Comparison of ENCODE assay signal across 28 mouse cellular contexts in the genomic region with DNA sequence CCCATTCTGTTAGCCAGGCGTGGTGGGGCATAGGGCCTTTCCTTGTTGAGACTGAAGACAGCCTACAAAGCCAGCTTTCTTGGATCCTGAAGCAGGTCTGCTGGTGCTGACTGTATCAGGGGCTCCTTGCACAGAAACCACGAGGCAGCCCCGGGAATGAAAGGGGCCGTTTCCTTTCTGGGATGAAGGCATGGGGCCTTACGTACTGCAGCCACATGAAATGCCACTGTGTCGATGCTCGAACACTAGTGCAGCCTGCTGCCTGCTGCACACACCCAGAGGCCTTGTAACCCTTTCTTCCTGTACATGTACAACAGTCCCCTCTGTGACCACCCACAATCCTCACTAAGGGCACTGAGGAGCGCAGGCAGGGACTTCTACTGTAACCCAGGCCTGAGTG. TPM values are rescaled to one million over a fixed set of nuclear protein-coding genes. Genes with fewer than 3 reads are reported as not detected.
A peak's percentile ranks its signal among the peaks of the same experiment; 100 is the strongest.
DNase-seq lines count a peak whose midpoint lies in the region; ATAC-seq and TF ChIP-seq lines count a peak whose summit lies in the region.
"Had no signal": no experiment of that assay in that cellular context is flagged by ENCODE, and none has a peak within 500 bp of the region (broad histone marks: within the 10 kb centered on the region; RNA-seq: fewer than 3 reads in every experiment).

No protein-coding gene starts in this region.

- no peak for DNase-seq in heart, adult 8-10 months (ENCODE audit: low spot score)
- no peak for DNase-seq in spleen, adult 2 months (ENCODE audit: low read depth in 1 of 2, low spot score in 2 of 2)
- no peak for DNase-seq in spleen, postnatal 36 days (ENCODE audit: low spot score in 2 of 2)
- DNase-seq in thymus, postnatal 0 days (ENCODE audit: low spot score), result peak; percentile 32
- DNase-seq in thymus, adult 18-20 months, result no peak
- DNase-seq in naive thymus-derived CD4-positive, alpha-beta T cell, adult 2 months (ENCODE audit: low read depth), result peak; percentile 62
- DNase-seq in left cerebral cortex, adult 11 months (ENCODE audit: low spot score), result no peak
- DNase-seq: adrenal gland, adult 8-10 months; adrenal gland, postnatal 14 days; adrenal gland, postnatal 36 days; cerebellum, adult 11-12 months; cerebellum, adult 2 months; cerebellum, adult 9-10 months; cerebellum, postnatal 10 days; cerebellum, postnatal 25 days; forebrain, postnatal 0 days had no signal

- no peak for TF ChIP-seq POLR2A in spleen, adult 2 months (IDR thresholded peaks at IDR 0.05; ENCODE audit: low read depth, low read length)

- no peak overlapping the region for H3K27ac ChIP-seq in heart, embryonic 13.5 days (replicated peaks)
- peak overlapping the region; percentile 26 for H3K27ac ChIP-seq in spleen, adult 2 months (ENCODE audit: insufficient read depth, low read length)
- H3K27ac ChIP-seq: embryonic facial prominence, embryonic 10.5 days; embryonic facial prominence, embryonic 12.5 days; forebrain, embryonic 13.5 days; forebrain, embryonic 15.5 days had no signal

- H3K4me1 ChIP-seq in heart, embryonic 13.5 days, result peaks cover 11% of the 10 kb centered on the region
- peaks cover 37% of the 10 kb centered on the region; the same call in 1 of the 2 replicates for H3K4me1 ChIP-seq in spleen, adult 2 months (ENCODE audit: control insufficient read depth, insufficient read depth, insufficient read length)
- H3K4me1 ChIP-seq: embryonic facial prominence, embryonic 12.5 days had no signal

- ATAC-seq in heart, embryonic 13.5 days (ENCODE audit: extremely low read depth, insufficient number of reproducible peaks, low FRiP score, low TSS enrichment), result no peak
- ATAC-seq: activated CD4-positive, CD25-positive, alpha-beta regulatory T cell, adult 4 months; forebrain, embryonic 13.5 days; forebrain, embryonic 15.5 days; forebrain, postnatal 0 days; Patski had no signal

- no peak for TF ChIP-seq CTCF in spleen, adult 2 months (IDR thresholded peaks at IDR 0.05; ENCODE audit: extremely low read depth, insufficient read depth, insufficient read length, insufficient replicate concordance)

- 0 out of 2 replicates have a peak overlapping the region, but pooled peaks have one; percentile 28 for H3K9ac ChIP-seq in heart, embryonic 13.5 days
- H3K9ac ChIP-seq: embryonic facial prominence, embryonic 12.5 days; forebrain, embryonic 13.5 days; forebrain, embryonic 15.5 days; forebrain, postnatal 0 days had no signal

- H3K36me3 ChIP-seq in heart, embryonic 13.5 days, result peaks cover 21% of the 10 kb centered on the region
- H3K36me3 ChIP-seq in spleen, adult 2 months (ENCODE audit: control insufficient read depth, insufficient read depth, low read length), result peaks cover 2% of the 10 kb centered on the region; the same call in 1 of the 2 replicates

- no peaks in the 10 kb centered on the region for H3K9me3 ChIP-seq in heart, embryonic 13.5 days
- H3K9me3 ChIP-seq: embryonic facial prominence, embryonic 10.5 days; embryonic facial prominence, embryonic 12.5 days; forebrain, embryonic 13.5 days; forebrain, embryonic 15.5 days had no signal

- no peak overlapping the region for H3K4me3 ChIP-seq in heart, embryonic 13.5 days
- no peak overlapping the region for H3K4me3 ChIP-seq in spleen, adult 2 months (ENCODE audit: extremely low read depth, insufficient read depth, insufficient read length)
- H3K4me3 ChIP-seq: embryonic facial prominence, embryonic 10.5 days; embryonic facial prominence, embryonic 12.5 days; forebrain, embryonic 13.5 days; forebrain, embryonic 15.5 days had no signal

- H3K27me3 ChIP-seq in heart, embryonic 13.5 days (replicated peaks), result 0 out of 2 replicates have a peak, but pooled peaks cover 4% of the 10 kb centered on the region
- H3K27me3 ChIP-seq in spleen, adult 2 months (ENCODE audit: control insufficient read depth, insufficient read depth, low read length), result no peaks in the 10 kb centered on the region
- H3K27me3 ChIP-seq: CH12.LX; embryonic facial prominence, embryonic 12.5 days; forebrain, embryonic 13.5 days; forebrain, embryonic 15.5 days; Patski had no signal

- no peak overlapping the region for H3K4me2 ChIP-seq in heart, embryonic 13.5 days
- H3K4me2 ChIP-seq: embryonic facial prominence, embryonic 12.5 days; forebrain, embryonic 13.5 days; forebrain, embryonic 15.5 days had no signal

- 74% methylated on average over 8 of the region's 8 CpGs for WGBS in heart, embryonic 13.5 days
- 62% methylated on average over 8 of the region's 8 CpGs for WGBS in spleen, adult 2 months

RNA-seq across cellular contexts. Expression of a gene that starts 24.1 kb away (rescaled TPM):
- polyA plus RNA-seq in heart, embryonic 13.5 days (2015; fragmentation: Nextera tagmentation; extraction: Ambion mirVana), result 5.4 and 6.3 TPM in 2 replicates
- 1 to 10 TPM; 4.7 to 8.4 (median 7.1) TPM for total RNA-seq in heart, adult 8-10 months (2022)
- 10.0 and 12.0 TPM in 2 replicates for polyA plus RNA-seq in spleen, adult 2 months (2012; rRNA removed)
- 18.8 and 21.5 TPM in 2 replicates for polyA plus RNA-seq in thymus, postnatal 0 days (2015; fragmentation: Nextera tagmentation; extraction: Ambion mirVana)

RNA-seq across cellular contexts. Expression of a gene that starts 28.9 kb away (rescaled TPM):
- 163 and 176 TPM in 2 replicates for polyA plus RNA-seq in heart, embryonic 13.5 days (2015; fragmentation: Nextera tagmentation; extraction: Ambion mirVana)
- total RNA-seq in heart, adult 8-10 months (2022), result 100 to 1,000 TPM; 138 to 143 (median 139) TPM
- polyA plus RNA-seq in spleen, adult 2 months (2012; rRNA removed), result 5.8 and 10.4 TPM in 2 replicates
- polyA plus RNA-seq in thymus, postnatal 0 days (2015; fragmentation: Nextera tagmentation; extraction: Ambion mirVana), result 127 and 128 TPM in 2 replicates

RNA-seq across cellular contexts. Expression of a gene that starts 37.8 kb away (rescaled TPM):
- polyA plus RNA-seq in heart, embryonic 13.5 days (2015; fragmentation: Nextera tagmentation; extraction: Ambion mirVana), result 40.1 and 42.3 TPM in 2 replicates
- total RNA-seq in heart, adult 8-10 months (2022), result 10 to 100 TPM; 24.5 to 39.2 (median 29.8) TPM
- 36.6 and 38.7 TPM in 2 replicates for polyA plus RNA-seq in spleen, adult 2 months (2012; rRNA removed)
- polyA plus RNA-seq in thymus, postnatal 0 days (2015; fragmentation: Nextera tagmentation; extraction: Ambion mirVana), result 71.0 and 83.5 TPM in 2 replicates

RNA-seq across cellular contexts. Expression of a gene that starts 38.7 kb away (rescaled TPM):
- 0.10 and 0.33 TPM in 2 replicates for polyA plus RNA-seq in heart, embryonic 13.5 days (2015; fragmentation: Nextera tagmentation; extraction: Ambion mirVana)
- 1 to 10 TPM; 1.9 to 3.6 (median 2.1) TPM for total RNA-seq in heart, adult 8-10 months (2022)
- polyA plus RNA-seq in spleen, adult 2 months (2012; rRNA removed), result 7.2 and 8.0 TPM in 2 replicates
- polyA plus RNA-seq in thymus, postnatal 0 days (2015; fragmentation: Nextera tagmentation; extraction: Ambion mirVana), result 1.3 and 1.4 TPM in 2 replicates
- polyA plus RNA-seq: G1E, Patski had no signal

RNA-seq across cellular contexts. Expression of a gene that starts 39.3 kb away (rescaled TPM):
- polyA plus RNA-seq in heart, embryonic 13.5 days (2015; fragmentation: Nextera tagmentation; extraction: Ambion mirVana), result not detected in 2 replicates
- total RNA-seq in heart, adult 8-10 months (2022), result not detected
- polyA plus RNA-seq in spleen, adult 2 months (2012; rRNA removed), result 0.11 TPM in 1 of 2 replicates, not detected in the other
- polyA plus RNA-seq in thymus, postnatal 0 days (2015; fragmentation: Nextera tagmentation; extraction: Ambion mirVana), result 1.2 and 1.3 TPM in 2 replicates
- total RNA-seq: adrenal gland, adult 18-20 months; adrenal gland, postnatal 14 days; adrenal gland, postnatal 36 days; CH12.LX; forebrain, postnatal 0 days; G1E had no signal
- polyA plus RNA-seq: activated CD4-positive, CD25-positive, alpha-beta regulatory T cell, adult 4 months; C2C12; embryonic facial prominence, embryonic 10.5 days; forebrain, embryonic 11.5 days; forebrain, embryonic 13.5 days; forebrain, embryonic 15.5 days; forebrain, postnatal 0 days; G1E; Patski had no signal

Comparison
In these comparisons a context has a peak if more than half of its experiments do, and no peak if none do; other contexts are left out.
1. DNase-seq: peak in thymus, postnatal 0 days (single experiment) and naive thymus-derived CD4-positive, alpha-beta T cell, adult 2 months (single experiment); none in heart, adult 8-10 months (single experiment), spleen, adult 2 months (0 of 2), spleen, postnatal 36 days (0 of 2), thymus, adult 18-20 months (0 of 2) and left cerebral cortex, adult 11 months (single experiment).
2. RNA of a gene that starts 28.9 kb away (polyA plus RNA-seq): 163 to 176 TPM in heart, embryonic 13.5 days and 127 to 128 TPM in thymus, postnatal 0 days; 5.8 to 10.4 TPM in spleen, adult 2 months; every median in the first group is over 10 times any median in the second.